Mouse (Mus musculus): ENCODE results near the gene Pithd1. TPM values are rescaled to one million over a fixed set of nuclear protein-coding genes. Genes with fewer than 3 reads are reported as not detected.
"Not testable (repeated sequence)": the region's sequence is repeated elsewhere in the genome, so short reads cannot be mapped to it uniquely, and the experiment has no call there.

Gene Pithd1
- polyA plus RNA-seq, 1 experiment from 2014 or later = 45.9 TPM

DNA sequence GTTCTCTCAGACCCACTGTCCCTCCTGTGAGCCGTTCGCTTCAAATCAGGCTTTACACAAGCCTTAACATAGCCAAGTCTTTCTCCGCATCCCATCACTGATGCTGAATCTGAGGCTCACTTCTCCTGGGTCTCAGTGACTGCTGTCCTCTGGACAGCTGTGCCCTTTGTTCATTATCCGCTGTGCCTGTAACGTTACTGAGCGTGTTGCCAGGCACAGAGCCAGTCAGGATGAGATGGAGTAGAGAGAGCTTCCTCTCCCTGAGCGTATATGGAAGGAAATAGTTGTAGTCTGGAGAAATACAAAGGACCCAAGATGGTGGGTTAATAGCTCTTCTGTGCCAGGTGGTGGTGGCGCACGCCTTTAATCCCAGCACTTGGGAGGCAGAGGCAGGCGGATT, 37.6 kb downstream of the Pithd1 start:
- 84% methylated on average over 10 of the region's 10 CpGs for WGBS
- H3K36me3 ChIP-seq (ENCODE audit: control insufficient read depth, insufficient read depth, low read length) = peaks cover 7% of the 10 kb centered on the region
- H3K4me3 ChIP-seq (ENCODE audit: low read depth, low read length) = no peak overlapping the region
- H3K27me3 ChIP-seq (ENCODE audit: control insufficient read depth, insufficient read depth, low read length) = no peaks in the 10 kb centered on the region
- H3K27ac ChIP-seq (ENCODE audit: low read length) = no peak overlapping the region
- H3K4me2 ChIP-seq (replicated peaks; ENCODE audit: low read depth, low read length) = no peak overlapping the region
- H3K9me3 ChIP-seq (ENCODE audit: control insufficient read depth, low read depth, low read length) = no peaks in the 10 kb centered on the region
- 0 out of 2 replicates have a peak, but pooled peaks cover 8% of the 10 kb centered on the region for H3K4me1 ChIP-seq (ENCODE audit: control insufficient read depth, insufficient read depth, low read length)
- no peak for ATAC-seq (ENCODE audit: insufficient number of reproducible peaks, insufficient read depth, low FRiP score, low read depth)
- no peak overlapping the region for H3K9ac ChIP-seq (replicated peaks; ENCODE audit: low read depth, low read length)

- Histone ChIP-seq H3K27ac (ENCODE audit: low read length) (no peak overlapping the region), H3K36me3 (ENCODE audit: control insufficient read depth, insufficient read depth, low read length) (peaks cover 7% of the 10 kb centered on the region), H3K9ac (replicated peaks; ENCODE audit: low read depth, low read length) (no peak overlapping the region), H3K4me2 (replicated peaks; ENCODE audit: low read depth, low read length) (no peak overlapping the region), H3K27me3 (ENCODE audit: control insufficient read depth, insufficient read depth, low read length) (no peaks in the 10 kb centered on the region), H3K4me3 (ENCODE audit: low read depth, low read length) (no peak overlapping the region), H3K9me3 (ENCODE audit: control insufficient read depth, low read depth, low read length) (no peaks in the 10 kb centered on the region), H3K4me1 (ENCODE audit: control insufficient read depth, insufficient read depth, low read length) (0 out of 2 replicates have a peak, but pooled peaks cover 8% of the 10 kb centered on the region)
- ATAC-seq (ENCODE audit: insufficient number of reproducible peaks, insufficient read depth, low FRiP score, low read depth) = no peak
- 92% methylated on average over 8 of the region's 8 CpGs for WGBS
Measured at GRCm38 (mm10) chr4:135948142-135948541, 38.9 kb downstream of the Pithd1 start.

DNA sequence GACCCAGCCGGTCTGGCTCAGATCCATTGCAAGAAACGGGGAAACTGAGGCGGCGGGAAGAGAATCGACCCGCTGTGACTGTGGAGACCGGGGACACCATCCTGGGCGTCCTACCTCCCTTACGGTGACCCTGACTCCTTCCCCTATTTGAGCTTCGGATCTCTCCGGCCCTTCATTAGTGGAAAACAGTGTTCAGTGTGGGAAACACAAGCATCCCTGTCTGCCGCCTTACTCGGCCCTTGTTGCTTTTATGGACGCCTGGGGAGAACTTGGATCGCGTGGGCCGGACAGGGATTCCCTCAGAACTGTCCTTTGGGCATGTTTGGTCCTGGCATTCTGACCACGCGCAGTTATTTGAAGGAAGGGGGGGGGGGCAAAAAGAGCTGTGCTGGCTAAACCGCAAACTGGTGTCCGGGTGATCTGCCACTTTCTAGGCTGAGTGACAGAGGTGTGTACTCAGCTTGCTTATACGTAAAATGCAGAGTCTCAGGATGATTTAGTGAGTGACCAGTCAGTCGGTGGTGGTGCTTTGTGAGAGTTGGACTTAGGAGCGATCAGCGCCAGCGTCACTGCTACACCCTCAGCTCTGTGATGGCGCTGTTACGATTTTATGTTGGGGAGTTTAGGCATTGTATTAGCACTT, 40.3 kb downstream of the Pithd1 start:
- H3K9ac ChIP-seq (replicated peaks; ENCODE audit: low read depth, low read length) = peak overlapping the region; percentile 66
- no peak for ATAC-seq (ENCODE audit: insufficient number of reproducible peaks, insufficient read depth, low FRiP score, low read depth)
- H3K27ac ChIP-seq (ENCODE audit: low read length) = peak overlapping the region; percentile 11; the same call in 1 of the 2 replicates
- no peaks in the 10 kb centered on the region for H3K9me3 ChIP-seq (ENCODE audit: control insufficient read depth, low read depth, low read length)
- peak overlapping the region; percentile 79 for H3K4me2 ChIP-seq (replicated peaks; ENCODE audit: low read depth, low read length)
- peak overlapping the region; percentile 85 for H3K4me3 ChIP-seq (ENCODE audit: low read depth, low read length)
- H3K27me3 ChIP-seq (ENCODE audit: control insufficient read depth, insufficient read depth, low read length) = no peaks in the 10 kb centered on the region
- 1% methylated on average over 28 of the region's 28 CpGs for WGBS
- 0 out of 2 replicates have a peak, but pooled peaks cover 8% of the 10 kb centered on the region for H3K4me1 ChIP-seq (ENCODE audit: control insufficient read depth, insufficient read depth, low read length)
- no peaks in the 10 kb centered on the region; the same call in none of the 2 replicates for H3K36me3 ChIP-seq (ENCODE audit: control insufficient read depth, insufficient read depth, low read length)

DNA sequence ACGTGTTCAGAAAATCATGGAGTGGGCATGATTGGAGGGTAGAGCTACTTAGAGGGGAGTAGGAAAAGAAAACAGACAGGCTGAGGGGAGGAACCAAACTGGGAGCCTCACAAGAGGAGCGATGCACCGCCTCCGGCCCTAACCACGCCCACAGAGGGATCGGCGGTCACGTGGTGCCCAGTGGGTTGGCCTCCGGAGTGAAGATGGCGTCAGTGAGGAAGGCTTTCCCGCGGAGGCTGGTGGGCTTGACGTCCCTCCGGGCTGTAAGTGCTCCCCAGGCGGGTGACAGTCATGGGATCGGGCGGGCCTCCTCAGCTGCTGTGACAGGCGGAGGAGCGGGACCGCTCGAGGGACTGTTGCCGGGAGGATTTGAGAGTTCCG, 40.8 kb downstream of the Pithd1 start, which contains the start of gene Hmgcl:
Gene Hmgcl, plus strand, starts transcription at position 171 of the 381 bp plus-strand sequence.
- H3K9me3 ChIP-seq (ENCODE audit: control insufficient read depth, low read depth, low read length) = no peaks in the 10 kb centered on the region
- peak within 1 kb of the TSS; percentile 61; the same call in 1 of the 2 replicates for H3K27ac ChIP-seq (ENCODE audit: low read length)
- H3K9ac ChIP-seq (replicated peaks; ENCODE audit: low read depth, low read length) = peak within 1 kb of the TSS; percentile 66
- WGBS = under 1% methylated on average over 23 of the region's 23 CpGs
- 0 out of 2 replicates have a peak, but pooled peaks cover 8% of the 10 kb centered on the region for H3K4me1 ChIP-seq (ENCODE audit: control insufficient read depth, insufficient read depth, low read length)
- peak within 1 kb of the TSS; percentile 85 for H3K4me3 ChIP-seq (ENCODE audit: low read depth, low read length)
- peak within 1 kb of the TSS; percentile 79 for H3K4me2 ChIP-seq (replicated peaks; ENCODE audit: low read depth, low read length)
- no peaks in the 10 kb centered on the region for H3K27me3 ChIP-seq (ENCODE audit: control insufficient read depth, insufficient read depth, low read length)
- peak; percentile 94 for ATAC-seq (ENCODE audit: insufficient number of reproducible peaks, insufficient read depth, low FRiP score, low read depth)
- H3K36me3 ChIP-seq (ENCODE audit: control insufficient read depth, insufficient read depth, low read length) = no peaks in the 10 kb centered on the region; the same call in 1 of the 2 replicates

DNA sequence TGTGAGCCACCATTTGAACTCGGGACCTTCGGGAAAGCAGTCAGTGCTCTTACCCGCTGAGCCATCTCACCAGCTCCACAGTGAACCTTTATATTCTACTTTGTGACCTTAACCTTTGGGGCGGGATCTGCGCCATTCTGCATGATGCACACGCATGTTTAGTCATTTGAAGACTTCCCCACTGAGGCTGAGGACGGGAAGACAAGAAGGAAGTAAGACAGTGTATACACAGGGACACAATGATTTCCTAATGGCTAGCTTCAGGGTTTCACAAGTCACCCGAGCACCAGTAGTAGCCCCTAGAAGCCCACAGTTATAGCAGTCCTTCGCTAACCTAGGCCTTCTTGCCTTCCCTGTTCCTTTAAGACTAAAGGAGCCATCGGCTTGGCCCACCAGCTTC, 41.4 kb downstream of the Pithd1 start:
- Histone ChIP-seq H3K9ac (replicated peaks; ENCODE audit: low read depth, low read length) (no peak overlapping the region), H3K4me3 (ENCODE audit: low read depth, low read length) (peak overlapping the region; percentile 85), H3K27me3 (ENCODE audit: control insufficient read depth, insufficient read depth, low read length) (no peaks in the 10 kb centered on the region), H3K36me3 (ENCODE audit: control insufficient read depth, insufficient read depth, low read length) (no peaks in the 10 kb centered on the region), H3K9me3 (ENCODE audit: control insufficient read depth, low read depth, low read length) (no peaks in the 10 kb centered on the region), H3K4me2 (replicated peaks; ENCODE audit: low read depth, low read length) (peak overlapping the region; percentile 79), H3K27ac (ENCODE audit: low read length) (peak overlapping the region; percentile 61; the same call in 1 of the 2 replicates), H3K4me1 (ENCODE audit: control insufficient read depth, insufficient read depth, low read length) (0 out of 2 replicates have a peak, but pooled peaks cover 8% of the 10 kb centered on the region)
- no peak for ATAC-seq (ENCODE audit: insufficient number of reproducible peaks, insufficient read depth, low FRiP score, low read depth)
- WGBS = 68% methylated on average over 10 of the region's 10 CpGs

GRCm38 (mm10) chr4:135943389-135943788, 43.7 kb downstream of the Pithd1 start:
- Histone ChIP-seq H3K27ac (ENCODE audit: low read length) (no peak overlapping the region), H3K4me2 (replicated peaks; ENCODE audit: low read depth, low read length) (no peak overlapping the region)
- no peak for ATAC-seq (ENCODE audit: insufficient number of reproducible peaks, insufficient read depth, low FRiP score, low read depth)

GRCm38 (mm10) chr4:135942193-135942592, 44.9 kb downstream of the Pithd1 start:
- Histone ChIP-seq H3K4me1 (ENCODE audit: control insufficient read depth, insufficient read depth, low read length) (0 out of 2 replicates have a peak, but pooled peaks cover 5% of the 10 kb centered on the region), H3K9me3 (ENCODE audit: control insufficient read depth, low read depth, low read length) (no peaks in the 10 kb centered on the region), H3K27ac (ENCODE audit: low read length) (no peak overlapping the region), H3K9ac (replicated peaks; ENCODE audit: low read depth, low read length) (no peak overlapping the region), H3K36me3 (ENCODE audit: control insufficient read depth, insufficient read depth, low read length) (peaks cover 7% of the 10 kb centered on the region; the same call in 1 of the 2 replicates), H3K4me2 (replicated peaks; ENCODE audit: low read depth, low read length) (no peak overlapping the region), H3K27me3 (ENCODE audit: control insufficient read depth, insufficient read depth, low read length) (no peaks in the 10 kb centered on the region), H3K4me3 (ENCODE audit: low read depth, low read length) (no peak overlapping the region)
- WGBS = 81% methylated on average over 6 of the region's 6 CpGs
- no peak for ATAC-seq (ENCODE audit: insufficient number of reproducible peaks, insufficient read depth, low FRiP score, low read depth)

More at GRCm38 (mm10) chr4:135943389-135943788, 43.7 kb downstream of the Pithd1 start:
- Histone ChIP-seq H3K9ac (replicated peaks; ENCODE audit: low read depth, low read length) (no peak overlapping the region), H3K27me3 (ENCODE audit: control insufficient read depth, insufficient read depth, low read length) (no peaks in the 10 kb centered on the region), H3K4me1 (ENCODE audit: control insufficient read depth, insufficient read depth, low read length) (0 out of 2 replicates have a peak, but pooled peaks cover 5% of the 10 kb centered on the region), H3K36me3 (ENCODE audit: control insufficient read depth, insufficient read depth, low read length) (peaks cover 7% of the 10 kb centered on the region; the same call in 1 of the 2 replicates), H3K4me3 (ENCODE audit: low read depth, low read length) (no peak overlapping the region), H3K9me3 (ENCODE audit: control insufficient read depth, low read depth, low read length) (no peaks in the 10 kb centered on the region)
- 51% methylated on average over 4 of the region's 4 CpGs for WGBS

DNA sequence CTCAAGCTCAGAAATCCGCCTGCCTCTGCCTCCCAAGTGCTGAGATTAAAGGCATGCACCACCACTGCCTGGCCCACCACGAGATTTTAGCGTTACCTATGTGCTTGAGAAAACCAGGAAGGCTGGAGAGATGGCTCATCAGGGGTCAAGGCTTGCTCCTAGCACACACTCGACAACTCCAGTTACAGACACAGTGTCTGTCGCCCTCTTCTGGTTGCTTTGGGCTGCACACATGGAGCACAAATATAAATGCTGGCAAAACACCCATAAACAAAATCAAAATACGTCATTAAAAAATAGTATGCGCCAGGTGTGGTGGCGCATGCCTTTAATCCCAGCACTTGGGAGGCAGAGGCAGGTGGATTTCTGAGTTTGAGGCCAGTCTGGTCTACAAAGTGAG, 46.0 kb downstream of the Pithd1 start:
- H3K27me3 ChIP-seq (ENCODE audit: control insufficient read depth, insufficient read depth, low read length); H3K4me2 ChIP-seq (replicated peaks; ENCODE audit: low read depth, low read length); H3K9me3 ChIP-seq (ENCODE audit: control insufficient read depth, low read depth, low read length); H3K4me3 ChIP-seq (ENCODE audit: low read depth, low read length); H3K4me1 ChIP-seq (ENCODE audit: control insufficient read depth, insufficient read depth, low read length); ATAC-seq (ENCODE audit: insufficient number of reproducible peaks, insufficient read depth, low FRiP score, low read depth); H3K36me3 ChIP-seq (ENCODE audit: control insufficient read depth, insufficient read depth, low read length); H3K9ac ChIP-seq (replicated peaks; ENCODE audit: low read depth, low read length); H3K27ac ChIP-seq (ENCODE audit: low read length): not testable (repeated sequence)
- 84% methylated on average over 8 of the region's 8 CpGs for WGBS
